Mouse (Mus musculus) stomach, embryonic 16.5 days (tissue): ENCODE data around the gene Krtap19-4. TPM values are rescaled to one million over a fixed set of nuclear protein-coding genes. Genes with fewer than 3 reads are reported as not detected.

ENCODE experiments used
- ATAC-seq: fragments of 200-750 bp; cut with Nextera tagmentation; 2 replicates; pipeline ENCODE4 v1.8.0; 2017; ENCODE audit warnings: moderate number of reproducible peaks, moderate TSS enrichment; ENCODE audit not compliant: insufficient read depth, low FRiP score
- H3K27ac ChIP-seq: fragments of 300-500 bp; sonication (generic); 2 replicates; pipeline ENCODE4 v1.5.1; 2014; ENCODE audit warnings: low read length
- H3K27me3 ChIP-seq: fragments of 300-500 bp; sonication (generic); 2 replicates; pipeline ENCODE4 v1.6.1; 2014; ENCODE audit warnings: low read length, control low read depth, mixed read lengths; ENCODE audit not compliant: control insufficient read depth, insufficient read depth
- H3K36me3 ChIP-seq: fragments of 300-500 bp; sonication (generic); 2 replicates; pipeline ENCODE4 v1.6.1; 2014; ENCODE audit warnings: low read length; ENCODE audit not compliant: control insufficient read depth, insufficient read depth
- H3K4me1 ChIP-seq: fragments of 300-500 bp; sonication (generic); 2 replicates; pipeline ENCODE4 v1.6.1; 2014; ENCODE audit warnings: low read length, control low read depth, mixed read lengths; ENCODE audit not compliant: control insufficient read depth, insufficient read depth
- H3K4me2 ChIP-seq: fragments of 300-500 bp; sonication (generic); 2 replicates; pipeline ENCODE4 v1.6.1; 2014; ENCODE audit warnings: low read depth, low read length, mixed read lengths
- H3K4me3 ChIP-seq: fragments of 300-500 bp; sonication (generic); replicated peaks from 2 replicates; pipeline ENCODE4 v1.5.1; 2014; ENCODE audit warnings: mild to moderate bottlenecking, low read length
- H3K9ac ChIP-seq: fragments of 300-500 bp; sonication (generic); 2 replicates; pipeline ENCODE4 v1.6.1; 2014; ENCODE audit warnings: low read length
- H3K9me3 ChIP-seq: fragments of 300-500 bp; sonication (generic); replicated peaks from 2 replicates; pipeline ENCODE4 v1.6.1; 2016; ENCODE audit warnings: low read length, control low read depth; ENCODE audit not compliant: control insufficient read depth
- whole genome bisulfite sequencing: fragments of 180-500 bp; shearing (Covaris S2); extraction: QIAGEN DNeasy Blood & Tissue Kit; methylation state at CpG from one replicate; pipeline ENCODE4 v1.1.7; 2014; 5-methylcytosine and 5-hydroxymethylcytosine counted together
- polyA plus RNA-seq: library from polyadenylated mRNA; unstranded; fragments of >200 nt; fragmentation: Nextera tagmentation; extraction: Ambion mirVana; gene quantifications from 2 replicates; pipeline ENCODE4 v1.2.1, GENCODE M21; 2015

The Krtap19-4 gene
- polyA plus RNA-seq: not detected in 2 replicates

- no peak within 1 kb of the TSS for H3K27ac ChIP-seq
- no peak within 1 kb of the TSS for H3K4me2 ChIP-seq
- H3K36me3 ChIP-seq: no peaks in the 10 kb centered on the region
- 91% methylated on average over 5 of the region's 5 CpGs for WGBS
- no peak for ATAC-seq
- no peaks in the 10 kb centered on the region for H3K27me3 ChIP-seq
- H3K4me3 ChIP-seq: no peak within 1 kb of the TSS
- H3K9me3 ChIP-seq: no peaks in the 10 kb centered on the region
- H3K9ac ChIP-seq: no peak within 1 kb of the TSS
- H3K4me1 ChIP-seq: no peaks in the 10 kb centered on the region
Observed at GRCm38 (mm10) chr16:88884989-88885388, at the start of gene Krtap19-4. Krtap19-4 (minus strand) TSS chr16:88885089.

DNA sequence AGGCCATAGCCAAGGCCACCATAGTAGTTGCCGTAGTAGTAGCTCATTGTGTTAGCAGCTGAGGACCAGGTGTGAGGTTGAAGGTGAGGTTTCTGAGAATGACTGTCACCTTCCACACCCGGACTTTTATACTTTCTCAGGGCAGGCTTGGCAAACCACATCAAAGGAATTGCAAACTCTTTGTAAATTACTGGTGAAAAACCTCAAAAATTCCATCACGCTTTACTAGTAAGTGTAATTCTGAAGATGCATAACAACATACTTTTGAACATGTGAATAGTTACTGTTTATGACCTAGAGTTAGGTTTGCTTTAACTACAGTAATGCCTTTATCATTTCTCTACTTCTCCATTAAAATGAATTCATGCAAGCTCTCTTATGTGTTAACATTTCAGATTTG lies 47.3 kb upstream of the Krtap19-4 start, which contains the start of gene Krtap19-9b:
TSS of gene Krtap19-9b (minus strand) at position 101 of the 400 bp plus-strand sequence.
- 87% methylated on average over 3 of the region's 3 CpGs for WGBS
- H3K27me3 ChIP-seq: no peaks in the 10 kb centered on the region
- no peaks in the 10 kb centered on the region for H3K36me3 ChIP-seq
- H3K9ac ChIP-seq: no peak within 1 kb of the TSS
- H3K4me1 ChIP-seq: no peaks in the 10 kb centered on the region
- no peak for ATAC-seq
- H3K9me3 ChIP-seq: no peaks in the 10 kb centered on the region
- H3K4me3 ChIP-seq: no peak within 1 kb of the TSS
- no peak within 1 kb of the TSS for H3K4me2 ChIP-seq
- H3K27ac ChIP-seq: no peak within 1 kb of the TSS

- WGBS: 91% methylated on average over 6 of the region's 6 CpGs
- no peaks in the 10 kb centered on the region for H3K27me3 ChIP-seq
- H3K9me3 ChIP-seq: no peaks in the 10 kb centered on the region
- no peaks in the 10 kb centered on the region for H3K36me3 ChIP-seq
- H3K9ac ChIP-seq: no peak within 1 kb of the TSS
- no peak within 1 kb of the TSS for H3K4me3 ChIP-seq
- H3K4me1 ChIP-seq: no peaks in the 10 kb centered on the region
- no peak within 1 kb of the TSS for H3K27ac ChIP-seq
- ATAC-seq: no peak
- no peak within 1 kb of the TSS for H3K4me2 ChIP-seq
Observed at GRCm38 (mm10) chr16:88896357-88896756, 11.5 kb upstream of the Krtap19-4 start, which contains the start of gene Krtap19-5. Krtap19-5 (minus strand) TSS chr16:88896457.

GRCm38 (mm10) chr16:88886870-88887269 lies 2.0 kb upstream of the Krtap19-4 start:
- WGBS: 81% methylated on average over 6 of the region's 6 CpGs

DNA sequence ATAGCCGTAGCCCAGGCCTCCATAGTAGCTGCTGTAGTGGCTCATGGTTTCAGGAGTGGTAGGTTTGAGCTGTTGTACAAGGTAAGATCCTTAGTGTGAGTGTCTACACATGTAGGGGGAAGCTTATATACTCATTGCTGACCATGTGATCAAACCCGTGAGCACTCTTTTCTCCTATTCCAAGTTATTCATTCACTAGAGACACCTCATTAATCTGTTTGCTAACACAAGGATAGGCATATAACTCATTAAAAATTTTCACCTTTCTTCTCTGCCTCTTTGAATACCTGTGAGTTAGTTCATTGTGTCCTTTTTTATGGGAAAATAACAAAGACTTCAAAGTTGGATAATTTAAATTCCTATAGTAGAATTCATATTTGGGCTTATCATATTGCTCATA lies 7.0 kb downstream of the Krtap19-4 start, which contains the start of gene Krtap19-3:
TSS of gene Krtap19-3 (minus strand) at position 101 of the 400 bp plus-strand sequence.
- Histone ChIP-seq H3K27me3 (no peaks in the 10 kb centered on the region), H3K4me1 (no peaks in the 10 kb centered on the region), H3K36me3 (no peaks in the 10 kb centered on the region), H3K9me3 (no peaks in the 10 kb centered on the region), H3K9ac (no peak within 1 kb of the TSS), H3K27ac (no peak within 1 kb of the TSS), H3K4me3 (no peak within 1 kb of the TSS), H3K4me2 (no peak within 1 kb of the TSS)
- whole genome bisulfite sequencing: 69% methylated on average over 2 of the region's 2 CpGs
- ATAC-seq: no peak

More at GRCm38 (mm10) chr16:88886870-88887269, 2.0 kb upstream of the Krtap19-4 start:
- Histone ChIP-seq H3K27ac (no peak overlapping the region), H3K9ac (no peak overlapping the region), H3K4me1 (no peaks in the 10 kb centered on the region), H3K4me3 (no peak overlapping the region), H3K27me3 (no peaks in the 10 kb centered on the region), H3K4me2 (no peak overlapping the region), H3K36me3 (no peaks in the 10 kb centered on the region), H3K9me3 (no peaks in the 10 kb centered on the region)
- no peak for ATAC-seq

GRCm38 (mm10) chr16:88874169-88874568 lies 10.7 kb downstream of the Krtap19-4 start, which contains the start of gene Krtap19-2:
Krtap19-2 (minus strand) TSS chr16:88874269.
- no peaks in the 10 kb centered on the region for H3K27me3 ChIP-seq

DNA sequence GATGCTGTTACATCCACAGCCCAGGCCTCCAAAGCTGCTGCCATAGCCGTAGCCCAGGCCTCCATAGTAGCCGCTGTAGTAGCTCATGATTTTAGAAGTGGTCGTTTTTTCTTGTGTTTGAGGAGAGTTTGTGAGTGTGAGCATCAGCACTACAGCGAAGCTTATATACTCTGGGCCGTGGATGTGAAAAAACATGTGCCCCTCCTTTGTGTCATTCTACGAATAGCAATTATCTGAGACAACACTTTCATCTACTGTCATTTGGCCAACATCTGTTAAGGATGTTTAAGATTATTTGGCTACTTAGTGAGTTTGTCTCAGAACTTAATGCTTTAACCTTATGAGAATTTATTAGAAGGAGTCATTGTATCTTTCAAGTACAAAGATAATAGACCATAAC lies 15.6 kb downstream of the Krtap19-4 start, which contains the start of gene Krtap19-1:
TSS of gene Krtap19-1 (minus strand) at position 101 of the 400 bp plus-strand sequence.
- H3K9me3 ChIP-seq: no peaks in the 10 kb centered on the region
- no peaks in the 10 kb centered on the region for H3K4me1 ChIP-seq
- H3K27me3 ChIP-seq: no peaks in the 10 kb centered on the region
- ATAC-seq: no peak
- no peak within 1 kb of the TSS for H3K4me3 ChIP-seq
- H3K27ac ChIP-seq: no peak within 1 kb of the TSS
- H3K4me2 ChIP-seq: no peak within 1 kb of the TSS
- 82% methylated on average over 6 of the region's 6 CpGs for WGBS
- no peaks in the 10 kb centered on the region for H3K36me3 ChIP-seq
- H3K9ac ChIP-seq: no peak within 1 kb of the TSS

More at GRCm38 (mm10) chr16:88874169-88874568, 10.7 kb downstream of the Krtap19-4 start, which contains the start of gene Krtap19-2:
- Histone ChIP-seq H3K36me3 (no peaks in the 10 kb centered on the region), H3K9ac (no peak within 1 kb of the TSS), H3K4me1 (no peaks in the 10 kb centered on the region), H3K4me2 (no peak within 1 kb of the TSS), H3K4me3 (no peak within 1 kb of the TSS), H3K27ac (no peak within 1 kb of the TSS), H3K9me3 (no peaks in the 10 kb centered on the region)
- no peak for ATAC-seq
- WGBS: 93% methylated on average over 3 of the region's 3 CpGs

DNA sequence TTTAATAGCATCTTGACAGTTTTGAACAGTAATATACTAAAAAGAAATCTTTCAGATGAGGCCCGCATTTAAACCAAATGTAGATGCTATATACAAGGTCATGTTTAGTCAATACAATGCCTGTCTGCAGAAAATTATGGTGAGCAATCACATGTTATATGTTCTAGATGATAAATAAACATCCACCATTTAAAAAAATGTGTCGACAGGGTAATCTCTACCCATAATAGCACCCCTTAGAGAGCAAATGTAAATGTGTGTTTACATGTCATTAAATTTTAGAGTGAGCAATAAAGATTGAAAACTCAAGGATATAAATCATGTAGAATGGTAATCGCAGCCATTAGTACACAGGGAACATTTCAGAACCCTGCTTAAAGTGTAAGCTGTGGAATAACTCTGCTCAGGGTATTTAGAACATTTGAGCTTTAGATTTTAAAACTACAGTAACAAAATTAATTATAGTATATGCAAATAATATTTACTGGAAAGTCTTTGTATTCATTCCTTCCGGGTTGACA lies 19.9 kb downstream of the Krtap19-4 start:
- Histone ChIP-seq H3K4me3 (no peak overlapping the region), H3K4me2 (no peak overlapping the region), H3K27me3 (no peaks in the 10 kb centered on the region), H3K4me1 (no peaks in the 10 kb centered on the region), H3K27ac (no peak overlapping the region), H3K36me3 (no peaks in the 10 kb centered on the region), H3K9me3 (no peaks in the 10 kb centered on the region), H3K9ac (no peak overlapping the region)
- WGBS: 89% methylated on average over 4 of the region's 4 CpGs
- no peak for ATAC-seq

GRCm38 (mm10) chr16:88851450-88851849 lies 33.4 kb downstream of the Krtap19-4 start:
- Histone ChIP-seq H3K36me3 (no peaks in the 10 kb centered on the region), H3K4me2 (no peak overlapping the region), H3K27me3 (no peaks in the 10 kb centered on the region), H3K9me3 (no peaks in the 10 kb centered on the region), H3K27ac (no peak overlapping the region), H3K4me3 (no peak overlapping the region), H3K4me1 (no peaks in the 10 kb centered on the region), H3K9ac (no peak overlapping the region)
- no peak for ATAC-seq
- 16% methylated on average over 5 of the region's 5 CpGs for WGBS
